Mouse (Mus musculus) cerebellum, postnatal 10 days (tissue): ENCODE data around the gene Emc9.

Experiments
- DNase-seq, 2 experiments: peaks; one replicate each; pipeline ENCODE4 v3.0.0; 2021; ENCODE audit warnings: mixed read lengths in 2 of 2

Emc9 gene

DNA sequence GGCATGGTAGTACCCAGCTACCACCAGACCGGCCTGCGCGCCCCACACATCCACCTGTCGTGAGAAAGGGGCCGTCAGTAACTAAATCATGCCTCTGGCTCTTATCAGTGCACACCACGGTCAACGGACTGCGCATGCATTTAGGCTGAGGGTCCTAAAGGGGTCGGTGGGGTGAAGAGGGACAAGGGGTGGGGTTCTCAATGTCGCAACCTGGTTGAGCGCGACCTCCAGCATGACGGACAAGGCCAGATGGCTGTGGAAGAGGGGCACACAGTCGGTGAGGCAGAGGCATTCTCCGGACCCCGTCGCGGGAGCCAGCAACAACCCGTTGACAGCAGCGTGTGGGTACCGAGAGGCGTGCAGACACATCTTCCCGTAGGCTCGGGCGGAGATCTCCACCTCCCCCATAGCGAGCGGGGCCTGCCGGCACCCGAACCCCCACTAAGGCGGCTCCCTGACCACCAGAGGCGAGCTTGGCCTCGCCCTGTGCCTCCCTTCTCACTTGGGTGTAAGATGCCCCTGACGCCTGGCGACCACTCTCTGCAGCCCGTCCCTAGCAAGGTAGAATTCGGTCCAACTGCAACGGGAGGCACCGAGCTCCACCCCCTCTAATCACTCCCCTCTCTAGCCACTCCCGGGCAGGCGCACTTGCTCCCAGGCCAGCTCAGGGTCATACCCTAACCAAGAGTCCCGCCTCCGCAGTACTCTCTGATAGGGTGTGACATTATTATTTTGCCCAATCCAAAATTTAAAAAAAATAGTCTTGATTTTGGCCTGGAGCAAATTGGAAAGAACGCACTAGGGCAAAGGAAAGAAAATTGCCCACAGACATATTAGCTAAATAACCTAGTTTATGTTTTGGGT lies at the start of gene Emc9:
Emc9 (minus strand) TSS at position 601 of the 864 bp plus-strand sequence.
- DNase-seq, result peak; percentile 82 to 86

DNA sequence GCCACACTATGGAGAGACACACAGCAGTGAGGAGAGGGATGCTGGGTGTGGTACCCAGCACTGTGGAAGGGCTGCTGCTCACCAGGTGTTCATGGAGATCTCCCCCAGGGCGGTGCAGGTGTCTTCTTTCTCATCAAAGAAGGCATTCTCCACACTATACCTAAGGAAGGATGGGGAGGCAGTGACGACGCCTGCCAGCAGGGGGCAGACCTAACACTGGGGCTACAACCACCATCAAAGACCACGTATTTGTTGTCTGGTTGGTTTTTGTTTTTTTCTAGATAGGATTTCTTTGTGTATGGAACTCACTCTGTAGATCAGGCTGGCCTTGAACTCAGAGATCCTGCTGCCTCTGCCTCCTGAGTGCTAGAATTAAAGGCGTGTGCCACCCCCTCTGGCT lies 44.2 kb upstream of the Emc9 start:
- DNase-seq, result peak; percentile 62 to 69

DNA sequence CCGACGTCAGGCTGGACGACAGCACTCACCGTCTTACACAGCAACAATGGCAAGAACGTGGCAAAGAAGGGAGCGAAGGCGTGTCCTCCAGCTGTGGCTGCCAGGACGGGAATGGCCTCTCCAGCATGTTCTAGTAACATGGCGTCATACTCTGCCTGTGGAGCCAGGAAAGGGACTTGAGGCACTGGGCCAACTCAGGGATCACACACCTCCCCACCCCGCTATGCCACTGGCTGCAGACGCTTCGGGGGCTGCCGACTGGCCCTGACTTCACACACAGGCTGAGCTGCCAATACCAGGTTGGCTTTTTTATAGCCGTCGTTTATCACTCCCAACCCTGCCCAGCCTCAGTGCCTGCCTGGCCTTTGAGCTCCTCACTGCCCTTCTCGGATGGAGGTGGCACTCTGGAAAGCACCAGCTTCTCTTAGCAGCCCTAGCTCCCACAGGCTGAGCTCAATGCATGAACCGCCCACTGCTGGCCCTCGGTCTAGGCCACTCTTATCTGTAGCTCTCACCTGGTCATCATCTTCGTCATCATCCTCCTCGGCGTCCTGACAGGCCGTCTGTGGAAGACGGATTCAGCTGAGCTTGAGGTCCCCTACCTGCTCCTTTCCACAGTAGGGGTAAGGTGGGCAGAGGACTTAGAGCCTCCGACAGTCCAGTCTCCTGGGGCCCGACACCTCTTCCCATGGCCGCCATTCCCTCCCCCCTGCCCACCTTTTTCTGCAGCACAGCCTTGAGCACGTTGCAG lies 43.1 kb upstream of the Emc9 start:
- DNase-seq, result no peak

DNA sequence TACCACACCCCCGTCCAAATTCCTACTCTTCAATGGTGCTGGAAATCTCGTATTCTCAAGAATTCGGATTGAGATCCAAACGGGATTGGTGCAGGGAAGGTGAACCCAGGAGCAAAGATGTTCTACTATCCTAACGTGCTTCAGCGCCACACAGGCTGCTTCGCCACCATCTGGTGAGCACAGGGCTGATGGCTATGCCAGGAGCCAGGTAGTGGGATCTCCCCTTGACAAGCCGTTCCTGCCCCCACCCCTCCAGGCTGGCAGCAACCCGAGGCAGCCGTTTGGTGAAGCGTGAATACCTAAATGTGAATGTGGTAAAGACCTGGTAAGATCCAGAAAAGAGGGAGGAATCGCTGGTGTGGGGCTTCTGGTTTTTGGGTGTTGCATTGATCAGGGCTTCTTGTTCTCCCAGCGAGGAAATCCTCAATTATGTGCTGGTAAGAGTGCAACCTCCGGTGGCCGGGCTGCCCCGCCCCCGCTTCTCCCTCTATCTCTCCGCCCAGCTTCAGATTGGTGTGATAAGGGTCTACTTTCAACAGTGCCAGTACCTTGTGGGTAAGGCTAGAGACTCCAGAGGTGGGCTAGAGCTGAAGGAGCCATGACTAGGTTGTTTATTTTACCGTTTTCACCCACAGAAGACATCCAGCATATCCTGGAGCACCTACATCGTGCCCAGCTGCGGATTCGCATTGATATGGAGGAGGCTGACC lies 33.5 kb upstream of the Emc9 start:
- DNase-seq, result peak; percentile 78 to 81

DNA sequence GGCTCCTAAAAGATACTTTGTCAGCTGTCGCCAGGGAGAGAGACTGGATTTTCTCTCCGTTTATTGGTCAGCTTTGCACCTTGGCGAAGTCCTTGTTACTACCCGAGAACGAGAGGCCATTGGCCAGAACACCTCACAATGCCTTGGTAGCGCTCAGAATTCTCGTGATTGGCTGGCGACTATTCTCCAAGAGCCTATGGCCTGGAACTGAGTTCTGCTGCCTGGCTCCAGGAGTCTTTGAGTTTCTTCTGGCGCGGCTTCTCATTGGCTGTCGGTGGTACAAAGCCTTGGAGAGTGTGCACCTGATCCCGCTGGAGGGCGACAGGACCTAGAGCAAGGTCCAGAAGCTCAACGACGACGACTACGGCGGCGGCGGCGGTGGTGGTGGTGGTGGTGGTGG lies 32.7 kb upstream of the Emc9 start, which contains the start of gene Rec8:
Rec8 (plus strand) TSS at position 216 of the 400 bp plus-strand sequence.
- DNase-seq, result peak; percentile 71 to 73

DNA sequence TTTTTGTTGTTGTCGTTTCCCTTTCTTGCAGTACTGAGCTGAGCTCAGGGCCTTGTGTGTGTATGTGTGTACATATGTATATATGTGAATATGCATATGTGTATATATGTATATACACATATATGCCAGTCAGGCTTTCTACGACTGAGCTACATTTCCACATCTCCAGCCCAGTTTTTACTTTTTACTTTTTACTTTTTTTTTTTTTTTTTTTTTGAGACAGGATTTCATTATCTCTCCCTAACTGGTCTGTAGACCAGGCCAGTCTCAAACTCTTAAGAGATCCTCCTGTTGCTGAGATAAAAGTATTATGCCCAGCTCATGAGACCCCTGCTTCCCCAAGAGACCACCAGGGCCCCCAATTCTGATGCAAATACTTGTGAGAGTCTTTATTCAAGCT lies 31.7 kb upstream of the Emc9 start:
- no peak for DNase-seq

DNA sequence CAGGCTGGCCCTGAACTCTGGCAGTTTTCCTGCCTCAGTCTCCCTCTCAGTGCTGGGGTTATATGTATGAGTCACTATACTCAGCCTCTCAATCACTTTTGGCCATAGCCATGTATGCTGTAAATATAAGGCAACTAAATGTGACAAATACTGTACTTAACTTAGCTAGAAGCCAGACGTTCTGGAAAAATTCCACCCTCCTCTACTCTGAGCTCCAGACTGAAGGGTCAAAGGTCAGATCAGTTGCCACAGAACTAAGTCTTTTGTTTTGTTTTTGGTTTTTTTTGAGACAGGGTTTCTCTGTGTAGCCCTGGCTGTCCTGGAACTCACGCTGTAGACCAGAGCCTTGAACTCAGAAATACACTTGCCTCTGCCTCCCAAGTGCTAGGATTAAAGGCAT lies 30.8 kb upstream of the Emc9 start:
- no peak for DNase-seq

DNA sequence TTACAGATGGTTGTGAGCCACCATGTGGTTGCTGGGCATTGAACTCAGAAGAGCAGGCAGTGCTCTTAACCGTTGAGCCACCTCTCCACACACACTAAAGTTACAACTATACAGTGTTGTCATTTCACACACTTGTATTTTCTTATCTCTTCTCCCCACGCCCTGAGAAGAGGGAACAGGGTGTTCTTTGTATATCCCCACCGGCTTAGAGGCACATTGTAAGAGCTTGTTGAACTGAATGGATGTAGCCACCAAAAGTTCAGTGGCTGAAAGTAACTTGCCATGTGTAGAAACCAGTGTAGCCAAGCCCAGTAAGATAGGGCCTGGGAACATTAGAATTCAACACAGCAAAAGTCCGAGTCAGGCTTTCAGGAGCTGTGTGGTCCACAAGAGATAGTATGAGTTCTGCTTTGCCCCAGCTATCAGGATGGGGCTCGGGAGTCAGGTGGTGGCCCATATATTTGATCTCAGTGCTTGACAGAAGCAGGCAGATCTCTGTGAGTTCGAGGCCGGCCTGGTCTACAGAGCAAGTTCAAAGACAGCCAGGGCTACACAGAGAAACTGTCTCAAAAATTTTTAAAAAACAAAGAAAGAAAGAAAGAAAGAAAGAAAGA lies 29.6 kb upstream of the Emc9 start:
- DNase-seq, result no peak

DNA sequence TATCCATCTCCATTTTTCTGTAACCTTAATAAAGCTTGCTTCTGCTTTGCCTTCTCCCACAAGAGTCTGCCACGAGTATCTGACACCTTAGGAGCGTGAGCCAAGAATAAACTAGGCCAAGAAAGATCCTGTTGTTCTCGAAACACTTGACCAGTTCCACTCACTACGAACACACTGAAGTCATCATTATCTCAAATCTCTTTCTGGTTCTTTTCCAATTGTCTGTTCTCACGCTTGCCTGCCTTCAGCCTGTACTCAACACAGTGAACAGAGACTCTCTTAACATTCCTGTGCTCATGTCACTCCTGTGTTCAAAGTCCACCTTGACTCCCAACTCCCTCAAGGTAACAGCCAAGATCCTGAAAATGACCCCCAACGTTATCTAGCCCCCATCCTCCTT lies 28.2 kb upstream of the Emc9 start:
- DNase-seq, result no peak

DNA sequence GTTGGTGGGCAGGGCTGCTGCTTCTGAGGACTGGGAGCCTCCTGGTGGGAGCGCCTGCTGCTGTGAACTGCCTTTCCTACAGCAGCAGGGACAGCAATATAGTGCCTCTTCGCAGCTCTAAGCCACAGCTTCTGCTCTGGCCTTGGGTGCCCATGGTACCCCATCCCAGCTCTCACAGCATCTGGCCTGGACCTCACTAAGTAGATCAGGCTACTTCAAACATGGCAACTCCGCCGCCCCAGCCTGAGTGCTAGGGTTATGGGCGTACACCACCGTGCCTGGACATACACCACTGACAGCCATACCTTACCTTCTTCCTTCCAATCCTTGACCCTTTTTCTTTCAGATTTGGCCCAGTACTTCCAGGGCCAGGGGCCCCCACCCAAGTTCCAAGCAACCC lies 23.2 kb upstream of the Emc9 start:
- DNase-seq, result no peak

DNA sequence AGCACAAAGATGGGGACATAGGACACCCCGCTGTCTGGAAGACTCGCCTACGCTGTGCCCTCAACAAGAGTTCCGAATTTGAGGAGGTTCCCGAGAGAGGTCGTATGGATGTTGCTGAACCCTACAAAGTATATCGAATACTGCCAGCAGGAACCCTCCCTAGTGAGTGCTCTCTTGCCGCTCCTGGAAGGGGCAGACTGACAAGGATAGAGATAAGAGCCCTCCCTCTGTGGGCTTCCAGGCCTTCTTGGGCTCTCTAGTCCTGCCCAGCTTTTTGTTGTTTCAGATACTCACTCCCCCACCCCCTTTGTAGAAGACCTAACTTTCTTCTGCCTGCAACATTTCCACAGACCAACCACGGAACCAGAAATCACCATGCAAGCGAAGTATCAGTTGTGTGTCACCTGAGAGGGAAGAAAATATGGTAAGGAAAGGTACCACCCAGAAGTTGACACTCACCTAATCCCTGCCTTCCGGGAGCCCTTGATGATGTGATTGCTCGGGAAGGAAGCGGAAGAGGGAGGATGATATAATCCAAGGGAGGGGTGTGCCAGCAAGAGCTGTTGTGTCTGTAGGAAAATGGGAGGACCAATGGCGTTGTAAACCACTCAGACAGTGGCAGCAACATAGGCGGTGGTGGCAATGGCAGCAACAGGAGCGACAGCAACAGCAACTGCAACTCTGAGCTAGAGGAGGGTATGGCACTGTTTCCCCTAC lies 20.8 kb upstream of the Emc9 start:
- DNase-seq, result no peak

DNA sequence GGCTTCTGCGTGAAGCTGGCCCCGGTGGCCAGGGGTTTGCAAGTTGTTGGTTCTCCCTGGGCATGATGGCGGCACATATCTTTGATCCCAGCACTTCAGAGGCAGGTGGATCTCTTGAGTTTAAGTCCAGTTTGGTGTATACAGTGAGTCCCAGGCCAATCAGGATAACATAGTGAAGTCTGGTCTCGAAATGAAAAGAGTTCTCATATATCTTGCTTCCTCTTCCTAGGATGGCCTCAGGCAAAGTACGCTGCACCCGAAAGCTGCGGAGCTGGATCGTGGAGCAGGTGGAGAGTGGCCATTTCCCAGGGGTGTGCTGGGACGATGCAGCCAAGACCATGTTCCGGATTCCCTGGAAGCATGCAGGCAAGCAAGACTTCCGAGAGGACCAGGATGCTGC lies 19.7 kb upstream of the Emc9 start:
- no peak for DNase-seq

DNA sequence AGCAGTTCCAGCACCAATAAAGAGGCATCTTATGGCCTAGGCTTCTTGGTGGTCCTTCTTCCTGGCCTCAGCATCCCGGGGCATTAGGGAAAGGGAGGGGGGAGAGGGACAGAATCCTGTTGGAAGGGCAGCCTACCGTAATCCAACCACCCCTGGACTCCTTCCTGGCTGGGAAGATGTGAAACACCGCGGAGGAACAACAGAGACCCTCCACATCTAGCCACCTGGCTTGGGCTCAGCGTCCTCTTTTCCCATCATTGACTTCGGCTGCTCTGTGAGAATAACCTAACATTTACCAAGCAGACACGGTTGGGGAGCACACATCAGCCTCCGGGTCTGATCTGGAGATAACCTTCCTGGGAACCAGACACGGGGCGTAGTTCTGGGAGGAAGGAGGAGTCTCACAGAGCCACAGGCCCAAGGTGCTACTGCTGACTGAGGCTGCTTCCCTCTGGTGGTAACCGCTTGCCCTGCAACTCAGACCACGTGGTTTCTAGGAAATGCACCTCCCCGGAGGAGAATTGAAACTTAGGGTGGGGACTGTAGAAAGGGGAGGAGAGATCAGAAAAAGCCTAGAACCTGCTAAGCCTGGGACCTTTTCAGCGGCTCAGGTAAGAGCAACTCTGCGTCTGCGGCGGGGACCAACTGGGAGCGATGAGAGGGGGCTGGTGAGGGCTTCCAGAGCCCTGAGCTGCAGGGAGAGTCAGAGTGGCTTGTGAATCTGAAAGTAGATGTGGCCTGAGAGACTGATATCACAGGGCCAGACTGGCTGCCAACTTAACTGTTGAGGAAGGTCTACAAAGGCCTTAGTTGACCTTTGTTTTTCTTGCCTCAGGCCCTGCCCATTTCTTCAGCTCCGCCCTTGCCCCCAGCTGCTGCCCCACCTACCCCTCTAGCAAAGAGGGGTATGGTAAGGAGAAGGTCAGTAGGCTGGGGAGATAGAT lies 18.8 kb upstream of the Emc9 start:
- DNase-seq, result peak; percentile 90 to 92

DNA sequence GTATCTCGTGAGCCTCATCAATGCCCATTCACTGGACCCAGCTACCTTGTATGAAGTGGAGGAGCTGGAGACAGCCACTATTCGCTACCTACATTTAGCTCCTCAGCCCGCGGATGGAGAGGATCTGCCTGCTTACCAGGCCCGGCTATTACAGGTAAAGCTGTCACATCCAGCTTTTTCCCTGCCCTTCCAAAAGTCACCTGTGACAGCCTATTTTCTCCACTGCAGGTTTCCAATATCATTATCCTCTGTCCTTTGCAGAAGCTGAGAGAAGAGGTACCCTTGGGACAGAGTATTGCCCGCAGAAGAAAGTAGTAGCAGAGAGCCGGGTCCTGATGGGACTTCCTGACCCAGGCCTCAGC lies 18.1 kb upstream of the Emc9 start, which contains the start of gene Irf9:
Irf9 (plus strand) TSS at position 301 of the 362 bp plus-strand sequence.
- DNase-seq, result no peak

DNA sequence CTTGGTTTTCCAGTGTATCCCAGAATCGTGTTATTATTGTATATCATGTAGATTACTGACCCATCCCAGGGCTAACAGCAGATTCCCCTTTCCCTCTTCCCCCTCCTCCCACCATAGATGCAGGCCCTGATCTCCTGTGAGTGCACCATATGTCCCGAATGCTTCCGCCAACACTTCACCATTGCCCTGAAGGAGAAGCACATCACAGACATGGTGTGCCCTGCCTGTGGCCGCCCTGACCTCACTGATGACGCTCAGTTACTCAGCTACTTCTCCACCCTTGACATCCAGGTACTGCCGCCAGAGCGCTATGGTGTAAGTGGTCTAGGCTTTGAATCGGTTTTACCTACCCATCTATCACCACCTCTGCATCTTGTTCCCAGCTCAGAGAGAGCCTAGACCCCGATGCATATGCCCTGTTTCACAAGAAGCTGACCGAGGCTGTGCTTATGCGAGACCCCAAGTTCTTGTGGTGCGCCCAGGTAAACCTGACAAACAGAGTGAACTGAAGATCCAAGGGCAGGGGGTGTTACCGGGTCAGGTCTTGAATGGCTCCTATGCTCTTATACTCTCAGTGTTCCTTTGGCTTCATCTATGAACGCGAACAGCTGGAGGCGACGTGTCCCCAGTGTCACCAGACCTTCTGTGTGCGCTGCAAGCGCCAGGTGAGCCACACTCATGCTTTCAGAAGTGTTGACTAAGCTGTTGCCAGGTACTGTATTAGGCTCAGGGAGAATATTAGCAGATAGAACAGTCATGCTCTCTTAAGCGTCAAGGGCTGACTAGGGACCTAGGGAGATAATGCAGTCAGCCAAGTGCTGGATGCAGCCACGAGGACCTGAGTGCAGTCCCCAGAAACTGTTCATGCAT lies 13.7 kb upstream of the Emc9 start:
- DNase-seq, result no peak

DNA sequence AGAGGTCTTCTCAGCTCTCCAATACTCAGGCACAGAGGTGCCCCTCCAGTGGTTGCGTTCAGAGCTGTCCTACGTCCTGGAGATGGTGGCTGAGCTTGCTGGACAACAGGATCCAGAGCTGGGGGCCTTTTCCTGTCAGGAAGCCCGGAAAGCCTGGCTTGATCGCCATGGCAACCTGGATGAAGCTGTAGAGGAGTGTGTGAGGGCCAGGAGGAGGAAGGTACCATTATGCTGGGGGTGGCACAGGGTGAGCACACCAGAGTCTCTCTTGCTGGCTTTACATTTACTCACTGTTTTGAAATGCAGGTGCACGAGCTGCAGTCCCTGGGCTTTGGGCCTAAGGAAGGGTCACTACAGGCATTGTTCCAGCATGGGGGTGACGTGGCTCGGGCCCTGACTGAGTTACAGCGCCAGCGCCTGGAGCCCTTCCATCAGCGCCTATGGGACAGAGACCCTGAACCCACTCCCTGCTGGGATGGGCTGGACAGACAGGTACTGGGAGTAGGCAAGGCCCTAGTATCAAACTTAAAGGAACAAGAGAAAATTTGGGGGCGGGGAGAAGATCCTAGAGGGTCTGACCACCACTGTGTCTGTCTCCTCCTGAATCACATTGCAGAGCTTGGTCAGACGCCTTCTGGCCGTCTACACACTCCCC lies 11.1 kb upstream of the Emc9 start:
- peak; percentile 68 to 69 for DNase-seq

DNA sequence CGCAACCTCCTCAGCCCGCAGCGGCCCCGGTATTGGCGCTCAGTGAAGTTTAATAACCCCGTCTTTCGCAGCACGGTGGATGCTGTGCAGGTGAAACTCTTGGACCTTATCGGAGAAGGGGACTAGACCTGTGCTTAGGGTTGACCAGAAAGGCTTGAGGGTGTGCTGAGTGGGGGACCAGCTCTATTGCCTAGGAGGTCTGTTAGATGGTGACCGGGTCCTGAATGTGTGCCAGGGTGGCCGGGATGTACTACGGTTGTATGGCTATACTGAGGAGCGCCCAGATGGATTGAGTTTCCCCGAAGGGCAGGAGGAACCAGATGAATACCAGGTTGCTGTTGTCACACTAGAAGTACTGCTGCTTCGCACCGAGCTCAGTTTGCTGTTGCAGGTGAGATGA lies 7.1 kb upstream of the Emc9 start:
- DNase-seq, result peak; percentile 53 to 65

DNA sequence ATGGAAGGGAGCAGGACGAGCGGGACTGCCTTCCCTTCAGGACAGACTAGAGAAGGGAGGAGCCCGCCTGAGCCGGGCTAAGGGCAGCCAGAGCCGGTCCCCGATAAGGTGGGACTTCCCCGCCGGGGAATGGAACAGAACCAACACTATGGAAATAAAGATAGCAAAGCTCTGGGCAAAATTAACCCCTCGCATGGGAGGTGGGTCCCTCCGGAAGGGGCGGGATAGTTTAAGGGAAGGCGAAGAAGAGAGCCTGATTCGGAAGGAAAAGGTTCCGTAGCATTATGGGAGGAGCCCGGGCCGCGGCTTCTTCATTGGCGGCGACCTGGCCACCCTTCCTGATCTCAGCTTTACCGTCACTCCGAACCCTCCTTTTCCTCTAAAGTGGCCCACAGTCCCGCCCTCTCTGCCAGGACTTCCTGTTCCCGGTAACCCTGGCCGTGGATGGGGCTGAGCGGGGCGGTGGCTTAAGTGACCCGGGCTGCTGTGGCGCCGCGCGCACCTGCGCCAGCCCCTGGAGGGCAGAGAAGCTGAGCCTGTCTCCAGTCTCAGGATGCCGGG lies 6.3 kb upstream of the Emc9 start, which contains the start of gene Rnf31:
Rnf31 (plus strand) TSS at position 378 of the 561 bp plus-strand sequence.
- DNase-seq, result peak; percentile 94 to 95

DNA sequence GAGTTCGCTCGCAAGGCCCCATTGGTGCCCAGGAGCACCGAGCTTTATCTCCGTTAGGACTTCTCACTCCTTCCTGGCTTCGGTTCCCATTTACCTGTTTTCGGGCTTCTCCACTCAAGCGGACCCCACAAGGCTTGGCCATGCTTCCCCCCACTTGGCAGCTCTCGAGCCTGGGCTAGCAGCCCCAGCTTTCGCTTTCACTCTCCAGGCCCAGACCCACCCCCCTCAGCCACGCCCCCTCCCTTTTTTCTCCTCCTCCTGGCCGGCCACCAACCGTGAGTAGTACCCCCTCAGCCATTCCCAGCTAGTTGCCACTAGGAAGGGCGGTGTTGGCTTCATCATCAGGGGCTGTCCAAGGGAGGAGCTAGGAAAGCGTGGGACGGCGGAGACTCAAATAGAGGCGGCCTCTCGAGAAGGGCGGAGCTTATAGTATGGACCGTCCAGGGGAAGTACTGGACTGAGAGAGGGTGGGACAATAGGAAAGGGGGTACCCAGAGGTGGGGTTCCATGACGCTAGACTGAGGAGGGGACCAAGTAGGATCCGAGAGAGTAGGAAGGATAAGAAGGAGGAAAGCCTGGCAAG lies 5.7 kb upstream of the Emc9 start, which contains the start of gene Psme2:
Psme2 (minus strand) TSS at position 366 of the 583 bp plus-strand sequence.
- peak; percentile 93 to 96 for DNase-seq
